Mouse (Mus musculus) liver, embryonic 14.5 days (tissue): Measurements from ENCODE around the gene Tmem132b.

Experiments
- CTCF ChIP-seq: IDR thresholded peaks from 2 replicates; pipeline ENCODE4 v1.5.1; 2016; ENCODE audit warnings: antibody characterized with exemption, low read depth, control low read depth
- EP300 ChIP-seq: IDR thresholded peaks from 2 replicates; pipeline ENCODE4 v1.6.1; 2016; ENCODE audit warnings: antibody characterized with exemption, low read depth

DNA sequence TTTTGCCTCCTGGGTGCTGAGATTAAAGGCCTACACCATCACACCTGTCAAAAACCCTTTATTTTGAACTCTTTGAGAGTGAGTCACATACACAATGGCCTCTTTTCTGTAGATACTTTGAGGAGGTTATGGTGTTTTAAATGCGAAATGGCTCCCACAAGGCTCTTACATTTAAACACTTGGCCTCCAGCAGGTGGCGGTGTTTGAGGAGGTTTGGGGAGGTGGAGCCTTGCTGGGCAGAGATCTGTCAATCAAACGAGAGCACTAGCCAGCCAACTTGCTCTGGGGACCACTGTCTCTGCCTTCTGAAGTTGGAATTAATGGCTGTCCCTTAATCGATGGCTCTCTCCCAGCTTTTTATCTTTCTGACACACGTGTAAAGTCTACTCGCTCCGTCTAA, 214.2 kb downstream of the Tmem132b start:
- no peak for TF ChIP-seq CTCF
- TF ChIP-seq EP300, result no peak
